Mouse (Mus musculus): ENCODE data around the gene Nol3. TPM values are rescaled to one million over a fixed set of nuclear protein-coding genes. Genes with fewer than 3 reads are reported as not detected.

The Nol3 gene
- polyA plus RNA-seq, 1 experiment: 3.5 TPM

DNA sequence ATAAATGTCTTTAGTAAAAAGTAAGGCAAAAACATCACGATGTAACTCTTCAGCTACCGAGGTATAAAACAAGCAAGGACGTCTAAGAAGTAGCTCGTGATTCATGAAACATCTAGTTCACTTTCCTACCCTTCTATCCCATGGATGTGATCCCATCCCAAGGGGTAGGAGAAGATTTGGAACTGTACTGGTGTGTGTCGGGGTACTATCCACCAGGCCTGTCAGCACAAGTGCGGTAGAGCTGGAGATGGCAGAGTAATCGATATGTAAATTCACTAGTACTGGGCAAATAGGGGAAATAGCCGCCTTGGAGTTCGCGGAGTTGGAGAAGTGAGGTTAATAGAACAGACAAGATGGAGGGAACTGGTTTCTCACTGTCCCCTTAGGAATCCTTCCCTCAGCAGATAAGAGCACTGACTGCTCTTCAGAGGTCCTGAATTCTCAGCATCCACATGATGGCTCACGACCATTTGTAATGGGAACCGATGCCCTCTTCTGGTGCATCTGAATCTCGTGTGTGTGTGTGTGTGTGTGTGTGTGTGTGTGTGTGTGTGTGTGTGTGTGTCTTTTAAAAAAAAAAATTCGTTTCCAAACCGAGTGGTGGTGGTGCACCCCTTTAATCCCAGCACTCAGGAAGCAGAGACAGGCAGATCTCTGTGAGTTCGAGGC lies 12.6 kb upstream of the Nol3 start:
- TF ChIP-seq POLR2A (IDR thresholded peaks at IDR 0.05; ENCODE audit: control insufficient read depth, extremely low read depth, insufficient read depth, low read length, poor library complexity) (no peak), CTCF (IDR thresholded peaks at IDR 0.05; ENCODE audit: borderline replicate concordance, control insufficient read depth, extremely low read depth, insufficient read depth, low read length, poor library complexity) (no peak)
- WGBS: 62% methylated on average over 16 of the region's 16 CpGs
- H3K36me3 ChIP-seq (ENCODE audit: control insufficient read depth, insufficient read depth, low read length): no peaks in the 10 kb centered on the region
- no peak for DNase-seq
- no peaks in the 10 kb centered on the region for H3K27me3 ChIP-seq (ENCODE audit: control insufficient read depth, insufficient read depth, low read length)
- peak overlapping the region; percentile 80; the same call in 1 of the 2 replicates for H3K4me3 ChIP-seq (ENCODE audit: control insufficient read depth, insufficient read depth, low read length)
- H3K4me1 ChIP-seq (replicated peaks; ENCODE audit: control insufficient read depth, insufficient read depth, low read length): peaks cover 32% of the 10 kb centered on the region
- H3K27ac ChIP-seq (ENCODE audit: control insufficient read depth, insufficient read depth, low read length): no peak overlapping the region

DNA sequence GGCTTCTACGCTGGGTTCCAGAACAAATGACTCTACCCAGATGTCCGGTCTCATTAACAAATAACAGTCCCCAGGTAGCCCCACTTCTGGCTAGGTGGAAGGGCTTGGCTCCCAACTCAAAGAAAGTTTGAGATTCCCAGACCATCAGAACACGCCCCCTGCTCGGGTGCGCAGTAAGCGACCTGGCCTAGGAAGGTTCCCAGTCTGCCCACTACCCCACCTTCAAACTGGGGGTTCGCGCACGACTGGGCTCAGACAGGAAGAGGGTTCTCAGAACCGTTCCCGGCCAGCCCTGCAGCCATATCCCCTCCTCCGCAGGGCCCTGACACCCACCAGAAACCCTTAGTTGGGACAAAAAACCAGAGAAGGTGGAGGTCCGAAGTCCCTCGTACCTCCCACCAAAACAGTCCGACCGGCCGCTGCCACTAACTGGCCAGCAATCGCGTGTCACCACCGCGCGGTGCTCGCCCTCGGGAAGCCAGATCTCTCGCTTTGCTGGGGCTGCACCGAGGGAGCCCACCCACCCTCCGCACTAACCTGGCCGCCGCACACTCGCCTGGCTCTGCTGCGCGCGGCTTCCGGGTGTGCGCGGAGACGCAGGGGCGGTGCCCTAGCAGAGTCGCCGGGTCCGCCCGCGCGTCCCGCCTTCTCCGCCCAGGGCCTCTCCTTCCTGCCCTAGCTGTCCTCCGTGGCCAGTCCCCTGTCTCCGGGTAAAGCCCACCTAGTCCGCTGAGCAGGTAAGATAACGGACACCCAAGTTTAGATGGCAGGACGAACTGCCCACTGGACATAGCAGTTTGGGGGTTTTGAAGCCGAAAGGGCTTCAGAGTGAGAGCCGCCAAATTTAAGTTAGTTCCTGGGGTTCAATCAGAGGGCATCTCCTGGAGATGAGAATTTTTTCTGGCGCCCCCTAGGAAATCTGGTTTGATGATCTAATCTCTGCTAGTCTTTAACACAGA lies 11.6 kb upstream of the Nol3 start, which contains the start of the genes Tradd and Fbxl8:
Gene Tradd, minus strand, starts transcription at position 586 of the 959 bp plus-strand sequence.
Gene Fbxl8, plus strand, starts transcription at position 625 of the 959 bp plus-strand sequence.
- Histone ChIP-seq H3K4me3 (ENCODE audit: control insufficient read depth, insufficient read depth, low read length) (peak within 1 kb of the TSS; percentile 80), H3K36me3 (ENCODE audit: control insufficient read depth, insufficient read depth, low read length) (no peaks in the 10 kb centered on the region; the same call in none of the 2 replicates), H3K4me1 (replicated peaks; ENCODE audit: control insufficient read depth, insufficient read depth, low read length) (peaks cover 30% of the 10 kb centered on the region), H3K27ac (ENCODE audit: control insufficient read depth, insufficient read depth, low read length) (peak within 1 kb of the TSS; percentile 21; the same call in 1 of the 2 replicates), H3K27me3 (ENCODE audit: control insufficient read depth, insufficient read depth, low read length) (peaks cover 3% of the 10 kb centered on the region; the same call in 1 of the 2 replicates)
- TF ChIP-seq CTCF (IDR thresholded peaks at IDR 0.05; ENCODE audit: borderline replicate concordance, control insufficient read depth, extremely low read depth, insufficient read depth, low read length, poor library complexity): peak; percentile 52; the same call in 1 of the 2 replicates
- peak; percentile 67 for TF ChIP-seq POLR2A (IDR thresholded peaks at IDR 0.05; ENCODE audit: control insufficient read depth, extremely low read depth, insufficient read depth, low read length, poor library complexity)
- 2% methylated on average over 54 of the region's 54 CpGs for WGBS
- DNase-seq: peak; percentile 78

DNA sequence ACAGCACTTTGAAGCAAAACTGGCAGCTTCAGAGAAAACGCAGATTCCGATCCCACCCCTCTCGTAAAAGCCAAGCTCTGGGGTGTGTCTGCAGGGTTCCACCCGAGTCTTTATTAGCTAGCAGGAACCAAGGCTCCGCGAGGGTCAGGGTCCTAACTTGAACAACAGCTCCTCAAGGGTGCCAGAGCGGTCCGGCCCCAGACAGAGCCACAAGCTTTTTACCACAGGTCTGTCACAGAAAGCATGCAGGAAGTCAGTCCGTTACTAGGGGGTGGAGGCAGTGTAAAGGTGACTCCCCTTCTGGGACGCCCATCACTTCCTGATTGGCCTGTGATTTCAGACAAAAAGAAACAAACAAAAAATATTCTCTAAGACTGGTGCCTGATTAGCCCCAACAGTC lies 10.8 kb upstream of the Nol3 start:
- Histone ChIP-seq H3K36me3 (ENCODE audit: control insufficient read depth, insufficient read depth, low read length) (no peaks in the 10 kb centered on the region; the same call in none of the 2 replicates), H3K27me3 (ENCODE audit: control insufficient read depth, insufficient read depth, low read length) (peaks cover 10% of the 10 kb centered on the region; the same call in 1 of the 2 replicates), H3K4me3 (ENCODE audit: control insufficient read depth, insufficient read depth, low read length) (peak overlapping the region; percentile 49), H3K27ac (ENCODE audit: control insufficient read depth, insufficient read depth, low read length) (peak overlapping the region; percentile 21; the same call in 1 of the 2 replicates), H3K4me1 (replicated peaks; ENCODE audit: control insufficient read depth, insufficient read depth, low read length) (peaks cover 29% of the 10 kb centered on the region)
- peak; percentile 52 for DNase-seq
- TF ChIP-seq CTCF (IDR thresholded peaks at IDR 0.05; ENCODE audit: borderline replicate concordance, control insufficient read depth, extremely low read depth, insufficient read depth, low read length, poor library complexity) (no peak), POLR2A (IDR thresholded peaks at IDR 0.05; ENCODE audit: control insufficient read depth, extremely low read depth, insufficient read depth, low read length, poor library complexity) (no peak)
- 1% methylated on average over 10 of the region's 10 CpGs for whole genome bisulfite sequencing

DNA sequence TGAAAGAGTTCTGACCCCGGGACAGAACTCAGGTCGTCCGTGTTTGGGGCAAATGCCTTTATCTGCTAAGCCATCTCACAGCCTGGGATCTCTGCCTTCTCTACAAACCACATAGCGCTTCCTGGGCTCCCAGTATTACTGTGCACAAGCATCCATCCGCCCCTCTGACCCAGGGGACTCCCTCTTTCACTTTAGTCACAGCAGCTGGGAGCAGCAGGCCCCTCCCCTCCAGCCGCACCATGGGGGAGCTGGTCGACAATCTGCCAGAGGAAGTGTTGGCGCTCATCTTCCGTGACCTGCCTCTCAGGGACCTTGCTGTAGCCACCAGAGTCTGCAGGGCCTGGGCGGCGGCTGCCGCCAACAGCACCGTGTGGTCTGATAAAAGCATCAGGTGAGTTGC lies 9.2 kb upstream of the Nol3 start:
- Histone ChIP-seq H3K27ac (ENCODE audit: control insufficient read depth, insufficient read depth, low read length) (no peak overlapping the region), H3K36me3 (ENCODE audit: control insufficient read depth, insufficient read depth, low read length) (no peaks in the 10 kb centered on the region; the same call in none of the 2 replicates), H3K4me3 (ENCODE audit: control insufficient read depth, insufficient read depth, low read length) (no peak overlapping the region), H3K4me1 (replicated peaks; ENCODE audit: control insufficient read depth, insufficient read depth, low read length) (peaks cover 33% of the 10 kb centered on the region), H3K27me3 (ENCODE audit: control insufficient read depth, insufficient read depth, low read length) (peaks cover 17% of the 10 kb centered on the region; the same call in 1 of the 2 replicates)
- TF ChIP-seq POLR2A (IDR thresholded peaks at IDR 0.05; ENCODE audit: control insufficient read depth, extremely low read depth, insufficient read depth, low read length, poor library complexity) (no peak), CTCF (IDR thresholded peaks at IDR 0.05; ENCODE audit: borderline replicate concordance, control insufficient read depth, extremely low read depth, insufficient read depth, low read length, poor library complexity) (no peak)
- peak; percentile 39 for DNase-seq
- 12% methylated on average over 13 of the region's 13 CpGs for WGBS

DNA sequence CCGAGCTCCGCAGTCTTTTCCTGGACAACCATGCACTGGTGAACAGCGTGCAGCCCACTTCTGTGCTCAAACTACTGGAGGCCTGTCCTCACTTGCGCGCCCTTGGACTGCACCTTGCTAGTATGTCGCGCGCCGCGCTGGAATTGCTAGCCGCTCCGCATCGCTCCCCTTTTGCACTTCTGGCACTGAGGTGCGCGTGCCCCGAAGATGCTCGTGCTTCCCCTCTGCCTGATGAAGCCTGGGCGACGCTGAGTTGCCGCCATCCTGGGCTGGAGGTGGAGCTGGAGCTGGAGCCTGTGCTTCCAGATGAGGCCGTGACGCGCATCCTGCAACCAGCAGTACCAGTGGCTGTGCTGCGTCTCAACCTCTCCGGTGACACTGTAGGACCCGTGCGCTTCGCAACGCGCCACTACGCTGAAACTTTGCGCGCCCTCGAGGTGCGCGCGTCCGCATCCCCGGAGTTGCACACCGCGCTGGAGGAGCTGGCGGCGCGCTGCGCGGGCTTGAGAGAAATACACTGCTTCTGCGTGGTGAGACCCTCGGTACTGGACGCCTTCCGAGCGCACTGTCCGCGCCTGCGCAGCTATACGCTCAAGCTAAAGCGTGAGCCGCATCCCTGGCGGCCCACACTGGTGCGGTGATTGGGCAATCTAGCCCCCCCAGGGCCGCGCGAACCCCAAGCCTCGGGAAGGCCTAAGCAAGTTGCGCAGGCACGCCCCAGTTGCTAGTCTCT lies 7.4 kb upstream of the Nol3 start:
- Histone ChIP-seq H3K27ac (ENCODE audit: control insufficient read depth, insufficient read depth, low read length) (no peak overlapping the region), H3K27me3 (ENCODE audit: control insufficient read depth, insufficient read depth, low read length) (peaks cover 17% of the 10 kb centered on the region; the same call in 1 of the 2 replicates), H3K4me3 (ENCODE audit: control insufficient read depth, insufficient read depth, low read length) (no peak overlapping the region), H3K4me1 (replicated peaks; ENCODE audit: control insufficient read depth, insufficient read depth, low read length) (peaks cover 33% of the 10 kb centered on the region), H3K36me3 (ENCODE audit: control insufficient read depth, insufficient read depth, low read length) (no peaks in the 10 kb centered on the region; the same call in none of the 2 replicates)
- no peak for DNase-seq
- 88% methylated on average over 65 of the region's 65 CpGs for WGBS
- TF ChIP-seq POLR2A (IDR thresholded peaks at IDR 0.05; ENCODE audit: control insufficient read depth, extremely low read depth, insufficient read depth, low read length, poor library complexity): no peak
- TF ChIP-seq CTCF (IDR thresholded peaks at IDR 0.05; ENCODE audit: borderline replicate concordance, control insufficient read depth, extremely low read depth, insufficient read depth, low read length, poor library complexity): no peak
